7 mouse cellular contexts compared by ENCODE assay signal in the genomic region with DNA sequence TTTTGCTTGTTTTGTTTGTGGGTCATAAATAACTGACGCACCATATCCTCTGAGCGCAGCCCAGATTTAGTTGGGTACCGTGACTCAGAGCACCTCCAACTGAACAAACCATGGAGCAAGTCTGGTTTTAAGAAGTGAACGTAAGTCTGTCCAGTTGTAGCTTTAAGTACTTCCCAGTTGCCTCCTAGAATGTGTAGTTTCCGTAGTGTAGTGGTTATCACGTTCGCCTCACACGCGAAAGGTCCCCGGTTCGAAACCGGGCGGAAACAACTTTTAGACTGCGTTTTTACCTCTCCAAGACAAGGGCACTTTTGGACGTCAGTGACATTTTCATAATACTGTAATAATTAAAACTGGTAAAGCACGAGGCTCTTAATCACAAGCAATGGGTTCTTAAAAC. TPM values are rescaled to one million over a fixed set of nuclear protein-coding genes. Genes with fewer than 3 reads are reported as not detected.
DNase-seq lines count a peak whose midpoint lies in the region; ATAC-seq lines count a peak whose summit lies in the region.

No protein-coding gene starts in this region.

- H3K9ac ChIP-seq in intestine, embryonic 15.5 days = peak overlapping the region; percentile 95; the same call in 1 of the 2 replicates

- H3K27ac ChIP-seq in intestine, embryonic 15.5 days = peak overlapping the region; percentile 99; the same call in 1 of the 2 replicates

- H3K4me2 ChIP-seq in intestine, embryonic 15.5 days (replicated peaks) = peak overlapping the region; percentile 63

- H3K36me3 ChIP-seq in intestine, embryonic 15.5 days = no peaks in the 10 kb centered on the region

- no peaks in the 10 kb centered on the region for H3K27me3 ChIP-seq in intestine, embryonic 15.5 days (replicated peaks)

- intact Hi-C loops in gastrocnemius, postnatal 36 days (cut with DNase I) = loop anchor here (1.0 to 2.0 kb wide), 2 partner anchors 18 to 38 kb away; no protein-coding TSS in a partner anchor
- intact Hi-C loops in left cerebral cortex, postnatal 14 days (cut with DNase I) = loop anchor here (2.0 to 10.0 kb wide), 4 partner anchors 16 to 426 kb away; a partner anchor contains a TSS

- WGBS in intestine, embryonic 15.5 days = under 1% methylated on average over 16 of the region's 16 CpGs

- 0 out of 2 replicates have a peak, but pooled peaks have one; percentile 2 for ATAC-seq in intestine, embryonic 15.5 days
- peak; percentile 28; the same call in 1 of the 2 replicates for ATAC-seq in megakaryocyte-erythroid progenitor cell, adult 5-6 weeks (replicated peaks; ENCODE audit: low FRiP score, low TSS enrichment, poor library complexity, severe bottlenecking)

- H3K9me3 ChIP-seq in intestine, embryonic 15.5 days = no peaks in the 10 kb centered on the region

- peaks cover 19% of the 10 kb centered on the region for H3K4me1 ChIP-seq in intestine, embryonic 15.5 days (replicated peaks)

- DNase-seq in adrenal gland, adult 2 months = peak; percentile 88
- peak; percentile 89 for DNase-seq in embryo, embryonic 11.5 days (ENCODE audit: low read depth, low spot score)
- DNase-seq in gastrocnemius, postnatal 36 days = peak; percentile 75 to 78
- DNase-seq in left cerebral cortex, postnatal 14 days (ENCODE audit: low spot score in 2 of 2) = peak; percentile 86 to 94
- peak; percentile 69 to 78 for DNase-seq in right cerebral cortex, postnatal 36 days (ENCODE audit: low spot score in 2 of 2)

- peak overlapping the region; percentile 69 for H3K4me3 ChIP-seq in intestine, embryonic 15.5 days (replicated peaks)

RNA-seq across cellular contexts. Expression of a gene that starts 1.2 kb away (rescaled TPM):
- 10 to 100 TPM; 38.6 to 45.0 TPM for total RNA-seq in adrenal gland, adult 2 months (2021)
- 36.5 and 38.6 TPM in 2 replicates for polyA plus RNA-seq in adrenal gland, adult 2 months (2012; rRNA removed)
- total RNA-seq in gastrocnemius, postnatal 36 days (2021) = 10 to 100 TPM; 17.2 to 22.6 TPM
- 4.1 and 6.4 TPM in 2 replicates for polyA plus RNA-seq in intestine, embryonic 15.5 days (2015; fragmentation: Nextera tagmentation; extraction: Ambion mirVana)
- 10 to 100 TPM; 52.0 to 56.4 TPM for total RNA-seq in left cerebral cortex, postnatal 14 days (2021)
- 16.0 and 19.8 TPM in 2 replicates for total RNA-seq in megakaryocyte-erythroid progenitor cell, adult 5-6 weeks (2014; fragmentation: Nextera tagmentation)
- total RNA-seq in megakaryocyte-erythroid progenitor cell, adult 5-6 weeks (2017) = 18.6 and 64.6 TPM in 2 replicates

RNA-seq across cellular contexts. Expression of a gene that starts 7.6 kb away (rescaled TPM):
- total RNA-seq in adrenal gland, adult 2 months (2021) = 1 to 10 TPM; 8.8 to 9.0 TPM
- 16.5 and 21.0 TPM in 2 replicates for polyA plus RNA-seq in adrenal gland, adult 2 months (2012; rRNA removed)
- total RNA-seq in gastrocnemius, postnatal 36 days (2021) = 10 to 100 TPM; 48.2 to 49.7 TPM
- polyA plus RNA-seq in intestine, embryonic 15.5 days (2015; fragmentation: Nextera tagmentation; extraction: Ambion mirVana) = 1.1 and 2.7 TPM in 2 replicates
- total RNA-seq in left cerebral cortex, postnatal 14 days (2021) = 1 to 10 TPM; 1.4 to 1.8 TPM
- total RNA-seq in megakaryocyte-erythroid progenitor cell, adult 5-6 weeks (2014; fragmentation: Nextera tagmentation) = 0.84 TPM in 1 of 2 replicates, not detected in the other
- 0.75 and 0.80 TPM in 2 replicates for total RNA-seq in megakaryocyte-erythroid progenitor cell, adult 5-6 weeks (2017)

RNA-seq across cellular contexts. Expression of a gene that starts 8.1 kb away (rescaled TPM):
- total RNA-seq in adrenal gland, adult 2 months (2021) = 1 to 10 TPM; 1.8 to 6.2 TPM
- 10.5 and 17.5 TPM in 2 replicates for polyA plus RNA-seq in adrenal gland, adult 2 months (2012; rRNA removed)
- under 1 TPM; 0.61 to 0.91 TPM for total RNA-seq in gastrocnemius, postnatal 36 days (2021)
- polyA plus RNA-seq in intestine, embryonic 15.5 days (2015; fragmentation: Nextera tagmentation; extraction: Ambion mirVana) = 3.7 and 5.4 TPM in 2 replicates
- total RNA-seq in left cerebral cortex, postnatal 14 days (2021) = 1 to 10 TPM; 1.2 to 1.6 TPM
- total RNA-seq in megakaryocyte-erythroid progenitor cell, adult 5-6 weeks (2014; fragmentation: Nextera tagmentation) = 10.6 and 12.0 TPM in 2 replicates
- total RNA-seq in megakaryocyte-erythroid progenitor cell, adult 5-6 weeks (2017) = 6.7 and 9.1 TPM in 2 replicates

RNA-seq across cellular contexts. Expression of a gene that starts 18.2 kb away (rescaled TPM):
- total RNA-seq in adrenal gland, adult 2 months (2021) = 100 to 1,000 TPM; 663 to 695 TPM
- 1,357 and 1,385 TPM in 2 replicates for polyA plus RNA-seq in adrenal gland, adult 2 months (2012; rRNA removed)
- total RNA-seq in gastrocnemius, postnatal 36 days (2021) = 100 to 1,000 TPM; 299 to 361 TPM
- 815 and 831 TPM in 2 replicates for polyA plus RNA-seq in intestine, embryonic 15.5 days (2015; fragmentation: Nextera tagmentation; extraction: Ambion mirVana)
- total RNA-seq in left cerebral cortex, postnatal 14 days (2021) = 100 to 1,000 TPM; 252 to 259 TPM
- 2,653 and 3,048 TPM in 2 replicates for total RNA-seq in megakaryocyte-erythroid progenitor cell, adult 5-6 weeks (2014; fragmentation: Nextera tagmentation)
- total RNA-seq in megakaryocyte-erythroid progenitor cell, adult 5-6 weeks (2017) = 1,625 and 1,902 TPM in 2 replicates

RNA-seq across cellular contexts. Expression of a gene that starts 53.1 kb away (rescaled TPM):
- 10 to 100 TPM; 19.8 to 22.3 TPM for total RNA-seq in adrenal gland, adult 2 months (2021)
- polyA plus RNA-seq in adrenal gland, adult 2 months (2012; rRNA removed) = 4.1 and 6.3 TPM in 2 replicates
- 10 to 100 TPM in 1 of 2 experiments, 1 to 10 TPM in 1; 8.7 to 11.3 TPM for total RNA-seq in gastrocnemius, postnatal 36 days (2021)
- polyA plus RNA-seq in intestine, embryonic 15.5 days (2015; fragmentation: Nextera tagmentation; extraction: Ambion mirVana) = 16.0 and 16.4 TPM in 2 replicates
- total RNA-seq in left cerebral cortex, postnatal 14 days (2021) = 1 to 10 TPM; 3.7 TPM
- total RNA-seq in megakaryocyte-erythroid progenitor cell, adult 5-6 weeks (2014; fragmentation: Nextera tagmentation) = 37.4 and 43.3 TPM in 2 replicates
- 53.9 and 61.5 TPM in 2 replicates for total RNA-seq in megakaryocyte-erythroid progenitor cell, adult 5-6 weeks (2017)

Comparison
In these comparisons a context has a peak if more than half of its experiments do, and no peak if none do; other contexts are left out.
1. Peak in every context shown above with its lines: DNase-seq, ATAC-seq, H3K4me3 ChIP-seq and H3K27ac ChIP-seq.
2. RNA of a gene that starts 7.6 kb away (total RNA-seq): 48.2 to 49.7 TPM in gastrocnemius, postnatal 36 days; 8.8 to 9.0 TPM in adrenal gland, adult 2 months, 1.4 to 1.8 TPM in left cerebral cortex, postnatal 14 days and 0.75 to 0.84 TPM in megakaryocyte-erythroid progenitor cell, adult 5-6 weeks; every median in the first group is over 4 times any median in the second.